Mouse (Mus musculus) CH12.LX (cell line): ENCODE measurements at regions not wholly inside any gene's neighbourhood (a gene's known extent, or its start where the extent isn't known, plus 50 kb on each side); places are given as distances from the start of the nearest gene placed in this dataset.

ENCODE experiments used
- CHD2 ChIP-seq: IDR thresholded peaks from 2 replicates; pipeline ENCODE4 v1.6.1; 2011; ENCODE audit warnings: low read length, improper control_type of control experiment
- CTCF ChIP-seq, 2 experiments: IDR thresholded peaks in 1 of 2; conservative IDR thresholded peaks in 1 of 2; 2 replicates each; pipeline ENCODE4 v1.5.1; 2011 to 2012; ENCODE audit warnings: low read depth in 2 of 2, low read length in 2 of 2, improper control_type of control experiment in 1 of 2, inconsistent platforms in 1 of 2, mild to moderate bottlenecking in 1 of 2, moderate library complexity in 1 of 2
- MYC ChIP-seq: IDR thresholded peaks from 2 replicates; pipeline ENCODE4 v1.6.1; 2011; ENCODE audit warnings: low read depth, mild to moderate bottlenecking, improper control_type of control experiment, low read length

DNA sequence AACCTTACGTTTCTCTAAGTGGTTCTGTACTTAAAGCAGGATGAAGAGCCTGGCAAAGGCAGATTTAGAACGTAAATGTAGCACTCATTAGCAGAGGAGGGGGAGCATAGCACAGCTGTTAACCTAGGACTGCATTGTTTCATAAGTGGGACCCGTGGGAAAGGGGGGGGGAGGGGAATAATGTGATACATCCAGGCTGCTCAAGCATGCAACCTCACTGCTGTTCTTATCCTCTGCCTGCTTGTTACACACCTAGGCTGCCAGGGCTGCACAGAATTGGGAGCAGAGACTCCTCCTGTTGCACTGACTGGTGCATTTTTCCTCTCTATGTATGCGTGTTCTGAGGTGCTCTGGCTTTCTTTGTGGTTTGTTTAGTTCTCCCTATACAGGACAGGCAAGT is 180.1 kb upstream of the Tac1 start:
- TF ChIP-seq CHD2 (no peak), CTCF (conservative IDR thresholded peaks at IDR 0.05 in 1 of 2, IDR thresholded peaks at IDR 0.05 in 1 of 2; ENCODE audit: low read depth in 2 of 2, low read length in 2 of 2) (no peak), MYC (no peak)
